Mouse (Mus musculus) spleen, adult 18-20 months (tissue): ENCODE results near the gene Ube2i.
"Not testable (repeated sequence)": the region's sequence is repeated elsewhere in the genome, so short reads cannot be mapped to it uniquely, and the experiment has no call there.

Experiments used
- DNase-seq, 2 experiments: peaks; one replicate each; pipeline ENCODE4 v3.0.0; 2022; ENCODE audit warnings: mixed read lengths in 2 of 2

Ube2i gene

DNA sequence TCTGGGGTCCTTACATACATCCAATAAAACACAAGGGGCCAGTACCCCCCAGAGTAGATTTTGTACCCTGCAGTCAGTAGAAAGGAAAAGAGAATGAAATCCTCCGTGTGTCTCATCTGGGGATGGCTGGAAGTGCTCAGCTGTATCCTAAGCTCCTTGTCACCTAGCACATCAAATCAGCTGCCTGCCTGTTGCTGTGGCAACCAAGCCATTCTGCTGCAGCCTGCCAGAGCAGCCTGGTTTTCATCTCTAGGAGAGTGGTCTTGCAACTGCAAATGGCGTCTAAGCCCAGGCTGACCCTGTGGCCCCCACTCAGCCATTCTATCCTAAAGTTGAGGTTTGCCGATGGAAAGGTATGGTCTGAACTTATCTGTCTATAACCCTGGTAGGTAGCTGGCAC is 21.8 kb downstream of the Ube2i start:
- DNase-seq, result no peak

DNA sequence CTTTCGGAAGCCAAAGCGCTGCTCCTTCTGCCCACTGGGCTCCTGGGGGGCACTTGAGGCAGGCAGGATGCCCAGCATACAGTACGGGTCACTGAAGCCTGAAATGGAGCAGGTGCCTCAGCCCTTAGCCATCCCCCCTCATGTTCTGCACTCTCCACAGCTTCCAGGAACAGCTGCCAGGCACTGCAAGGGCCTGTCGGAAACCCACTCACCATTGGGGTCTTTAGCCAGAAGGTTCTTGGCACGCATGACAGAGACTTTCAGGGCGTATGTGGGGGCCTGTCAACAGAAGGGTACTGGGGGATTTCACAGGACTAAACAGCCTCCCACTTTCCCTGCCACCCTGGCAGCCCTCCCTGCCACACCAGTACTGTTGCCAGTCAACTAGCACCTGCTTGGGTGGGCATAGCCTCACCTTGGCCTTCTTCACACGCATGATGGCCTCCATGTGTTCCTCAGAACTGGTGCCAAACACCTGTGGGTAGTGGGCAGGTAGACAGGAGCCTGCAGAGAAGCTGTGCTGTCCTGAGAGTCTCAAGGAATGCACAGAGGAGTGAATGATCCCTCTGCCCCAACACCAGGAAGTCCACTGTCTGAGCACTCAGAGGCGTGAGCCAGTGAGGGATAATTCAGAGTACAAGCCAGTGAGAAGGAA is 24.1 kb downstream of the Ube2i start:
- DNase-seq, result no peak

DNA sequence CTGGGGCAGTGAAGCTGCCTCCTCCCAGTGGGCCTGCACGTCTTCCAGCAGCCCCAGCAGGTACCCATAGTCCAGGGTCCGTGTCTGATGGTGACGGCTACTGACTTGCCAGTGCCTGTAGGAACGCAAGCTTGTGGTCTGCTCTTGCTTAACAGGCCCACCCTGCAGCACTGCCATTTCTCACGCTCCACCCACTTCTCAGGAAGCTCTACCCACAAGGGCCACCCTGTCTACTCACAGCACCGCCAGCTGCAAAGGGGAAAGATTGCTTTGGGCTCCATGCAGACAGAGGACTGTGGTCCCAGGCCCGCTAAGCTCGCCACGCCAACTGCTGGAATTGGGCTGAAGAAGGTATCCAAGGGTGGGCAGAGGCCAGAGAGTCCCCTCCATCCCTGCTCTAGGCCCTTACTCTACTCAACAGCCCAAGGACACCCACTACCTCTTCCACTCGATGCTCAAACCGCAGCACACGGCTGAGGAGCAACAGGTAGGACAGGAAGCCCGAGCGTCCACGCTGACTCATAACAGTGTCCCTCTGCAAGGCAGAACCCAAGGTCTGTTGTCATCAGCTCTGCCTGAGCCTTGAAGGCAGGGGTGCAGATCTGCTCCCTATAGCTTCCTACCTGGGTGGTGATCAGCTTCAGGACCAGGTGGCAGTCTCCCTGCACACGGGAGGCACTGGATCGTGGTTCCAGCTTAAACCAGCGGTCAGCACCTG is 26.2 kb downstream of the Ube2i start:
- DNase-seq, result no peak

DNA sequence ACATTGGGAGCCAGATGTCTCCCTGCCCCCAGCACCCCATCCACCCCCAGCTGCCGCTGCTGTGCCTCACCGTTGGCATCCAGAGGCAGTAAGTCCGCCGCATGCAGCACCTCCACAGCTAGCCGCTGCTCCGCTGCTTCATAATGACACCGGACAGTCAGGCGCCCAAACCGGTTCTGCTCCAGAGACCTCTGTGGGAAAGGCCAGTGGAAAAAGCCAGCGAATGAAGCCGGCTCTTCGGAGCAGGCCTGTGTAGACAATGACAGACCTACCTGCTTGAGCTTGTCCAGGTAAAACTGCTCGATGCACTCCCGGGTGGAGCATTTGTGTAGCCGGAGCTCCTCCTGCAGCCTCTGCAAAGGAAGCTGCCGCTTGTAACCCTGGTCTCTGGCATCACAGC is 30.2 kb downstream of the Ube2i start:
- no peak for DNase-seq

DNA sequence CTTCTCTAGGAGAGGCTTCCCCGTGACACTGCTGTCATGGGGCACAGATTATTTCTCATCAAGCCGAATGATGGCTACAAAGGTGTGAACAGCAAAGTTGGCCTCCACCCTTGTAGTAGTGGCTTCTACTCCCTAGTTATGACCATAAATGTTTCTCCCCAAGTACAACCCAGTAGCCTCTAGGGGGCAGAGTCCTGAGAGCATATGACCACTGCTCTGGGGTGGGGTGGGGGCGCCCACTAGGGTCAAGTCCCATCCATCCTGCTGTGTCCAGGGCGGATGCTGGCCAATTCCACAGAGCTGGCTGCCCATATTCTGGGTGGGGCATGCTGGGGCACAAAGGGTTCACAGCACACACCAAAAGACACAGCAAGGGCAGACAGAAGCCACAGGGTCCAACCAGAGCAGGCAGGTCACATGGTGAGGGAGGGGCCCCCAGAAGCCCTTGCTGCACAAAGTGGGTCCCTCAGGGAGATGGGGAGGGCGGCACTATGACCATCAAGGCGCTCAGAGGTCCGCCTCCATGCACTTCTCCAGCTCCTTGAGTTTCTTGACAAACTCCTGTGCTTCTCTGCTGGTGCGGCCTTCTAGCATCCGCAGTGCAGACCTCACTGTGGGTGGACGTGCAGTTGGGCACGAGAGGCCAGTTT is 31.2 kb downstream of the Ube2i start:
- DNase-seq, result no peak

DNA sequence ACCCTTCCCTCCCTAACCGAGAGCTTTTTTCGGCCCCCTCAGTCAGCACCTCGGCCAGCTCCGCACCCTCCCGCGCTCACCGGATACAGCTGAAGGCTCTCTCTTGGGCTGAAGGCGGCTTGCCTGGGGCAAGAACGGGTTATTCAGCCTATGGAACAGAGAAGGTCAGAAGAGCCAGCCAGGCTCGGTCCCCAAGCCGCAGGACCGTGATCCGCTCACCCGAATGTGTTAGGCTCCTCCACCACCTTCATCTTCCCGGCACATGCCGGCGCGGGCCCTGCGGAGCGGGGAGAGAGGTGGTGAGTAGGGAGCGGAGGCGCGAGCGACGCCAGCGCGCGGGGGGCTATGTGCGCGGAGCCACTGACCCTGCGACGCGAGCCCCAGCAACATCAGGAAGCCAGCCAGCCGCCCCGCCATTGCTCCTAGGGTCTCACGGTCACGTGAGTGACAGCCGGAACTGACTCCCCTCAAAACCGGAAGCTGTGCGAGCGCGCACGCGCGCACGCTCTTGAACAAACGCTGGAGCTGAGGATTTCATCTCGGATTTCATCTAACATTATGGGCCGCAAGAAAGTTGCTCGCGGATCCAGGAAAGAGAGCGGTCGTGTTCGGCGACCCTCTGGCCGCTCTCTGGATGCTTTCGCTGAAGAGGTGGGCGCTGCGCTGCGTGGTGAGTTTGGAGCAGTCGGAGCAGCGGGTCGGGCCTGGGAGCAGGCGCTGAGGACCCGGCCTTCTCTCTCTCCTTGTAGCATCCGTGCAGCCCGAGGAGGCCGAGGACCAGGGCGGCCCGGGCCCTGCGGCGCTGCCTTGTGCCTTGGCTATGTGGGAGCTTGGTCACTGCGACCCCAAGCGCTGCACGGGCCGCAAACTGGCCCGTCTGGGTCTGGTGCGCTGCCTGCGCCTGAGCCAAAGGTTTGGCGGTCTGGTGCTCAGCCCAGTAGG is 34.5 kb downstream of the Ube2i start, which contains the start of the genes Gnptg and Tsr3:
Gene Gnptg, minus strand, starts transcription at position 430 of the 942 bp plus-strand sequence.
Gene Tsr3, plus strand, starts transcription at position 476 of the 942 bp plus-strand sequence.
- DNase-seq, result peak; percentile 69 to 79

DNA sequence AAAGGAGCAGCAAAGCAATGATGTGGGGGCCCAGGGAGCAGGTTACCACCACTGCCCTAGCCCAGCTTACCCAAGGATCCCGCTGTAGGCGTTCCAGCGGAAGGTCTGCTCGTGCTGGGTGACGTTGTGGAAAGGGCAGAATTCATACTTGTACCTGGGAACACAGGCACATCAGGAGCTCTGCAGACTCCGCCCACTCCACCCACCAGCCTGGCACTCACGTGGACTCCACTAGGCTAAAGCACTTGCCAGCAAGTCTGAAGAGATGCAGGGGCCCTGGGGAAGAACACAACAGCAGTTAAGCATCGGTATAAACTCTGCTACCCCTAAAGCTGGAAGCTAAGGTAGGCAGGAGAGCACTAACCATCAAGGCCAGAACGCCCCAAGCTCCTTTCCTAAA is 38.8 kb downstream of the Ube2i start:
- DNase-seq, result no peak

DNA sequence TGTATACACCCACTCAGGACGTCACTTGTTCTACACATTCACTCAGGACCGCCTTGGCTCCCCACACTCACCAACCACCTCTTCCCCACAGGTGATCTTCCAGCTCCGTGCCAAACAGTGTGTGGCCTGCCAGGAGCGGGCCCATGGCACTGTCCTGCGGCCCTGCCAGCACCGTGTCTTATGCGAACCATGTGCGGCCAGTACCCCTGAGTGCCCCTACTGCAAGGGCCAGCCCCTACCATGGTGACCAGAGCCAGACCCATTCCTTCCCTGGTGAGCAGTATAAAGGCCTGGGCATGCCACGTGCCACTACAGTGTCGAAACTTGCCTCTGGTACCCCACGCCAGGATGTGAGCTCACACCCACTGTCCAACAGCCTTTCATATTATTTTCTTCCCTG is 42.8 kb downstream of the Ube2i start:
- not testable (repeated sequence) for DNase-seq

DNA sequence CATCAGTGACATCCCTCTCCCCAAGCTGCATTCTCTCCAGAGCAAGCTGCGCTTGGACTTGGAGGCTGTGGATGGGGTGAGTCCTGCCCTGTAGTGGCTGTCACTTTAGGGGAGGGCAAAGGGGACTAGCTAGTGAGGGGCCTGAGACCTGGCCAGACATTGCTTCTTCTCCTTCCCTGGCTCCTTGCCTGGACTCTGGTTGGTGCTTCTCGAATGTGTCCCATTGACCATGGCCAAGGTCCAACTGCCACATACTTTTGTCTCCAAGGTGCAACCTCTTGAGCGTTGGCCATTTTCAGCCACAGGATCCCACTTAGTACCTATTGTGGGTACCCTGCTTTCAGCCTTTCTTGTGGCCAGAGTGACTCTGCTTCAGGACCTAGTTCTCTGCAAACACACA is 43.7 kb downstream of the Ube2i start:
- DNase-seq, result no peak

DNA sequence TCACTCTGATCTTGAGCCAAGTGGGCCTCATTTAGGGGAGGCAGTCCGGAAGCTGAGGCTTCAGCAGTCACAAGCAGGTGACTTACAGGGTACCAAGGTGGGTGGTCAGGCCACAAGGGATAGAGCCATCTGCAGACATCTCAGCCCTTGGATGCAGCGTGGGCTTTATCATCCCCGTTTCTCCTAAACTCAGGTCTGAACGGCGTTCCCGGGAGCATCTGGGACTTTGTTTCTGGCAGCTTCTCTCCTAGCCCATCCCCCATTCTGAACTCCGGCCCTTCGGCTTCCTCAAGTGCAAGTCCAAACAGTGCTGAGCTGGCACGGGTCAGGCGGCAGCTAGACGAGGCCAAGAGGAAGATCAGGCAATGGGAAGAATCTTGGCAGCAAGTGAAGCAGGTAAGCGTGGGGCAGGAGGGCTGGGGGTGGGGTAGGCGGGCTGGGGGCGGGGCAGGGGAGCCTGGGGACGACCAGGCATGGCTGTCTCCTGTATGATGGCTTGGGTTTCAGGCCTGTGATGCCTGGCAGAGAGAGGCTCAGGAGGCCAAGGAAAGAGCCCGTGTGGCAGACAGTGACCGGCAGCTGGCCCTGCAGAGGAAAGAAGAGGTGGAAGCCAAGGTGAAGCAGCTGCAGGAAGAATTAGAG is 44.3 kb downstream of the Ube2i start:
- not testable (repeated sequence) for DNase-seq

DNA sequence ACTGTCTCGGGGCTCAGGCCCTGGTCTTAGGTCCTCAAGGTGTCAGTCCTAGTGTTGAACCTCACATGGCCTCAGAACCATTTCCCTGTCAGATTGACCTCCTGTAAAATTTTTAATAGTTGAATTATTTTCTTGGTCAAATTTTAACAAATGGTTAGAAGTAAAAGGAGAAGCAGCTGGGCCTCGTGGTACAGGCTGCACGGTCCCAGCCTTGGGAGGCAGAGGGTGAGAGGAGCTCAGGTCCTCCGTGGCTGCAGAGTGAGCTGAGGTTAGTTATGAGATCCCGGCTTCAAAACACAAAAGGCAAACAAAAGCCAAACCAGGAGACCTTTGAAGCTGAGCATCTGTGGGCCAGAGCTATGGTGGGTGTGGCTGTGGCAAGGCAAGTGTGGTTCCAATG is 46.4 kb downstream of the Ube2i start:
- DNase-seq, result no peak

DNA sequence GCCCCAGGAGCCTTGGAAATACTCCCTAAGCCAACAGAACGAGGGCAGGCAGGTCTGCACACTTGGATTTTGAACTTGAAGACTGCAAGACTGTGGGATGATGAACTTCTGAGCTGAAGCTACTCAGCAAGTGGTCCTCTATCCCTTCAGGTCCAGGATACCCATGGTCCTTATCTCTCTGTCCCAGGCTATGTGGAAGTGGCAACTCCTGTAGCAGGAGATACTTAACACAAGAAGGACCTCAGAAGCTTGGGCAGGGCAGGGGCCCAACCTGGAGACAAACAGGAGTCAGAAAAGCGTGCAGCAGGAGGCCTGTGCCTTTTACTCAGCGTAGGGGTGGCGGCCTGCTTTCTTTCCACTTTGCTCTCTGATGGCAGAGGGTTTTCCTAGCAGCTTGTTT is 48.8 kb downstream of the Ube2i start:
- DNase-seq, result no peak

DNA sequence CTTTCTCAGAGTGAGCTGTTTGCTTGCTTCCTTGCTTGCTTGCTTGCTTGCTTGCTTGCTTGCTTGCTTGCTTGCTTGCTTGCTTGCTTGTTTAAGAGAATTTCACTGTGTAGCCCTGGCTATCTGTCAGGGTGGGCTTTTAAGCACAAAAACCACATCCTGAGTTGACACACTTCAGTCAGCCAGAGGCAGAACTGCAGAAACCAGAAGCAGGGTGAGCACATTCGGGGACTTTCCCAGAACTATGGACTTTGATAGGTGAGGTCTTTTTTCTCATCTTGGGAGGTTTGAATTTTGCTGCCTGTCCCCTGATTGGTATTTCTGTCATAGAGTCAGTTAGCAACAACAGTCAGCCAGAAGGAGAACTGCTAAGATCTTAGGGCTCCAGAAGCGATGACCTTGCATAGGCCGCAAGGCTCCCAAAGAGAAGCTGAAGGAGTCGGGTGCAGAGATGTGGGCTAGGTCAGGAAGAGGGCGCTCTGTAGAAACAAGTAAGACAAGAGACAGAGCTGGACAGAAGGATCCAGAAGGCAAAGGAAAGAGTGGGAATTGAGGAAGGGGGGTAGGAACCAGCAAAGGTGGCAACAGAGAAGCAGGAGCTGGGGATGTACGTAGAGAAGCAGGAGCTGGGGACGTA is 49.7 kb downstream of the Ube2i start:
- no peak for DNase-seq

DNA sequence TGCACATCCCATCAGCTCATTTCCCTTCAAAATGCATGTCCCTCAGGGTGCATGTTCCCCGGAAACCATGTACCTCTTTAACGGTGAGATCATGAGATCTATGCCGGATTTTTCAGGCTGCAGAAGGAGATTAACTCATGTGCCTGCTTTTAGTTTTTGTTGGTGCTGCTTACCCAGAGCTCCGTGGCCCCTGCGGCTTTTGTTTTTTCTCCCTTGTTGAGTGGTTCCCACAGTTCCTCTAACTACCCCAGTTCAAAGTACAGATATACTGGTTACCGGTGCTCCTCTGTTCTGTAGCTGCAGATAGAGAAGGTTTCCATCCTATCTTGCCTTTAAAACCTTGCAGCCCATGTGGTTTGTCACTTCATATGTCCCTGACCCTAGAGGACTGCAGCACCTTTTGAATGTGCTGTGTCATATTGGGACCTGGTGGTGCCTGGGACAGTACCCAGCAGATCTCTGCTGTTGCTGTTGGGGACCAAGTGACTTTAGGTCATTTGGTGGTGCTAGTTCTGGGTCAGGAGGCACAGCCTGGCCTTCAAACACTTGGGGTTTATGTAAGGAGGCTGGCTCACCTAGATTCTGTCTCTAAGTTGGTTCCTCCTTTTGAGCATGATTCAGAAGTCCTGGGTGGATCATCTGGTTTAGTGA is 51.3 kb downstream of the Ube2i start:
- DNase-seq, result no peak

DNA sequence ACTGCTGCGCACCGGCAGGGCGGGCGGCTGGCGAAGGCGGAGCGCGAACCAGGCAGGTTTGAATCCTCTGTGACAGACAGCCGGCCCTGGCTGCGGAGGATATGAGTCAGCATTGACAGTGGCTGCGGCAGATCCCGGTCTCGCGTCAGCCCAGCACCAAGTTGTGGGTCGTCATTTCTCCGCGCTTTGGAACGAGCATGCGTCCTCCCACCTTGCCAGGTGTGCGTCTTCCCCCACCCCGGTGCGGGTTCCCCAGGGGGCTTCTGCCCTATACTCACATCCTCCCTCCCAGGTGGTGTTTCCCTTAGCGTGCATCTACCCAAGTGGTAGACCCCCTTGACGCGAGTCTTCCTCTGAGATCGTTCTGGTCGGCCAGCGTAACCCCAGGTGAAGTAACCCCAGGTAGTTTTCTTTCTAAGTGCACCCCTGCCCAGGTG is 51.9 kb downstream of the Ube2i start:
- peak in 1 of 2 experiments; percentile 27 for DNase-seq

DNA sequence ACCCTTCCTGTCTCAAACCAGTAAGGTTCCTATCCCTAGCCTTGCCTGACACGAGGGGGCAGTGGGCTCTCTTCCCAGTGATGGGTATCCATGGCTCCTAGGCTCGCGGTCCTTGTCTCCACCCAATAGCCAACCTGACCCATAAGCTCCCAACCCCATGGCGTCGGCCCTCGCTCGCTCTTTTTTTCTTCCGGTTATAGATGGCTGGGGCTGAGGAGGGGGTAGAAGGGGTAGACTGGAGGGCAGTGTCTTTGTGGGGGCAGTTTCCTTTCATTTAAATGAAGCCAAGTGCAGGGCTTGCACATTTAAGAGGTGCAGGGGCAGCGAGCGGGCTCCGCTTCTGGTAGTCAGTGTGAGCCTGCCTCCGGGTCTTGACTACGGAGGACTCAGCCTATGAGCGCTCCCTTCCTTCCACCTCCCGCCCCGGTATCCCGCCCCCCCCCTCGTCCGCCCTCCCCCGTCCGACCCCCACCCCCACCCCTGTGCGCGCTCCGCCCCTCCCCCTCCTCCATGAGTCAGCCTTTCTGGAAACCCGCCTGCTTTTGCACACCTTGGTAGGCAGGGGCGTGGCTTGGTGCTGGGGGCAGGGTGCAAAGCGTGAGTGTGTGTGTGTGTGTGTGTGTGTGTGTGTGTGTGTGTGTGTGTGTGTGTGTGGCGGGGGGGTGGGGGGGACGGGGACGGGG is 52.5 kb downstream of the Ube2i start:
- DNase-seq, result peak; percentile 42 to 51

DNA sequence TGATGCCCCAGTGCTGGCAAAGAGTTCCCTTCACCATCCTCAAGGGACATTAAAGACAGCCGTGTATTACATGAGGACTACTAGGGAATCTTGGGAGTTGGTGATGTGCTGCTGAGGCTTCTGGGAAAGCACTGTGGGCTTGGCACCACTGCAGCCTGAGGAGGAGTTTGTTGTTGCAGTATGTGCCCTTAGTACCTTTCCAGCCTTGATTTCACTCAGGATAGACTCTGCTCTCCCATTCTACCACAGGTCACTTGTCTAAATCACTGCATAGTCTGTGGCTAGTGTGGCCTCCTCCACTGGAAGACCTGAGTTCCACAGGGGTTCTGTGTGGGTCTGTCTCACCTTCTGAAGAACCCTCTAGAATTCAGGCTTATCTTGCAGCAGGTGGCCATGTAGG is 53.7 kb downstream of the Ube2i start:
- DNase-seq, result no peak

DNA sequence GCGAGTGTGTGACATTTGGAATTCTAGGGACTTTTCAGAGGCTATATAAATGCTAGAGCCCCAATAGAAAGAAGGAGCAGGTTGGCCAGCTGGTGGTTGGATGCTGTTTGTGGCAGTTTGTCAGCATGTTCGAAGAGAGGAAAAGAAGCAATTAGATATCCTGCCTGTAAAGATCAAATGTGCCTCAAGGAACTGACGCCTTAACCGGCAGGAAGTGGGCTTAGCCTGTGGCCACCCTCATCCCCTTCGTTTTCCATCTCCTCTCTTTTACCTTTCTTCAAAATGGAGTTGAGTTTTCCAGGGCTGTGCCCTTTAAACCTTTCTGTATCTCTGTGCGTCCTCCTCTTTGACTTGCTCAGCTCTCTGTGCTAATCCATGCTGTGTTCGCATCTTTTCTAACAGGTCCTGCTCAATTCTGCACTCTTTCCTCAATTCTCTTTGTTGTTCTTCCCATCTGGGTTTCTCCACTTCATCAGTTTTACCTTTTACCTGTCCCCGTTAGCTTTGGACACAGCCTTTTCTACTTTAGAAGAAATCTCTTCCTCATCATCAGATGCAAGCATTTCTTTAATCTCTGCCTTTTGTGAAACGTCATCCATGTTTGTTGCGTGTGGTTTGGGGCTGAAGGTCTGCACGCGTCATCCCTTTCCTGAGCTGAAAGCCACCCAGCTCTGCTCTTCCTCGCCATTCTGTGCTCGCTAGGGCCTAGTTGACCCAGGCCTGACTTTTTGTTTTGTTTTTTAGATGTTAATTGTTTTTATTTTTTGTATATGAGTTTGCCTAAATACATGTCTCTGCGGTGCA is 54.7 kb downstream of the Ube2i start:
- DNase-seq, result no peak

DNA sequence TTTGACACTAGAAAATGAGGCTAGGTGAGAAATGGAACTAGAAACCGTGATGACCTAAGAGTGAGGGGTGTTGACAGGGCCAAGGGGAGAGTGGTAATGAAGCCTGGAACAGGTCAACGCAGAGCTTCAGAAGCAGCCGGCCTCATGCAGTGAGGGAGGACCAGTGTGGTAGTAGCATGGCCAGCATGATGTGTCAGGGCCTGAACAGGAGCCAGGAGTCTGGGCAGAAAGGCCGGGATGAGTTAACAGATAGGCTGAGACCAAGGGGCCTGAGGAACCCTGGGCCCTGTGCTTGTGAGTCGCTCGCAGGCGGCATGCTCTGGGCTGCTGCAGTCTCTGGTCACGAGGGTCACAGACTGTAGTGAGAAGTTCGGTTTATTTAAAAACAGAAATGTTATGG is 55.5 kb downstream of the Ube2i start:
- no peak for DNase-seq

DNA sequence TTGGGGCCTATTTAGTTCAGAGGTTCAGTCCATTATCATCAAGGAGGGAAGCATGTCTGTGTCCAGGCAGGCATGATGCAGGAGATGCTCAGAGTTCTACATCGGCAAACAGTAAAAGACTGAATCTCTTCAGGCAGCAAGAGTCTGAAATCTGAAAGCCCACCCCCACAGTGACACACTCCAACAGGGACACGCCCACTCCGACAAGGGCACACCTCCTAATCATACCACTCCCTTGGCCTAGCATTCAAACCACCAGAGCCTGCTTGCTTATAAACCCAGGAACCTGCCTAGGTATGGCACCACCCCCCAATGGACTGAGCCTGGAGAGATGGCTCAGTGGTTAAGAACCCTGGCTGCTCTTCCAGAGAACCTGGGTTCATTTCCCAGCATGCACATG is 59.0 kb downstream of the Ube2i start:
- DNase-seq, result no peak
